Mouse (Mus musculus) forebrain, embryonic 15.5 days (tissue): Measurements from ENCODE around the gene Pmepa1. TPM values are rescaled to one million over a fixed set of nuclear protein-coding genes. Genes with fewer than 3 reads are reported as not detected.

Experiments used
- ATAC-seq: fragments of 200-750 bp; cut with Nextera tagmentation; replicated peaks from 2 replicates; pipeline ENCODE4 v1.8.0; 2017; ENCODE audit warnings: mild to moderate bottlenecking, moderate TSS enrichment, moderate library complexity
- H3K27ac ChIP-seq: fragments of 300-500 bp; sonication (generic); replicated peaks from 2 replicates; pipeline ENCODE4 v1.5.1; 2015; ENCODE audit warnings: mild to moderate bottlenecking, inconsistent platforms
- H3K27me3 ChIP-seq: fragments of 300-500 bp; sonication (generic); 2 replicates; pipeline ENCODE4 v1.6.1; 2015; ENCODE audit warnings: inconsistent platforms
- H3K36me3 ChIP-seq: fragments of 300-500 bp; sonication (generic); 2 replicates; pipeline ENCODE4 v1.6.1; 2015; ENCODE audit warnings: mild to moderate bottlenecking, inconsistent platforms
- H3K4me1 ChIP-seq: fragments of 300-500 bp; sonication (generic); 2 replicates; pipeline ENCODE4 v1.6.1; 2015; ENCODE audit warnings: inconsistent platforms
- H3K4me2 ChIP-seq: fragments of 300-500 bp; sonication (generic); replicated peaks from 2 replicates; pipeline ENCODE4 v1.6.1; 2015; ENCODE audit warnings: mild to moderate bottlenecking, inconsistent platforms
- H3K4me3 ChIP-seq: fragments of 300-500 bp; sonication (generic); 2 replicates; pipeline ENCODE4 v1.5.1; 2015; ENCODE audit warnings: mild to moderate bottlenecking, inconsistent platforms
- H3K9ac ChIP-seq: fragments of 300-500 bp; sonication (generic); replicated peaks from 2 replicates; pipeline ENCODE4 v1.6.1; 2015; ENCODE audit warnings: mild to moderate bottlenecking, inconsistent platforms
- H3K9me3 ChIP-seq: fragments of 300-500 bp; sonication (generic); 2 replicates; pipeline ENCODE4 v1.6.1; 2016; ENCODE audit warnings: inconsistent platforms
- WGBS: fragments of 180-500 bp; shearing (Covaris S2); methylation state at CpG from one replicate; pipeline ENCODE4 v1.1.7; 2015; ENCODE audit warnings: mixed read lengths; 5-methylcytosine and 5-hydroxymethylcytosine counted together
- polyA plus RNA-seq: library from polyadenylated mRNA; unstranded; fragments of >200 nt; fragmentation: Nextera tagmentation; extraction: Ambion mirVana; gene quantifications from 2 replicates; pipeline ENCODE4 v1.2.1, GENCODE M21; 2015

The Pmepa1 gene
- polyA plus RNA-seq, 1 experiment from 2014 or later, result 6.8 TPM

GRCm38 (mm10) chr2:173263636-173264330, 12.6 kb downstream of the Pmepa1 start:
- H3K36me3 ChIP-seq, result no peaks in the 10 kb centered on the region
- no peak overlapping the region for H3K27ac ChIP-seq
- no peak overlapping the region for H3K4me2 ChIP-seq
- 69% methylated on average over 11 of the region's 11 CpGs for WGBS
- no peaks in the 10 kb centered on the region for H3K9me3 ChIP-seq
- H3K4me3 ChIP-seq, result no peak overlapping the region
- H3K4me1 ChIP-seq, result peaks cover 77% of the 10 kb centered on the region
- H3K9ac ChIP-seq, result no peak overlapping the region
- no peak; the same call in 1 of the 2 replicates for ATAC-seq
- no peaks in the 10 kb centered on the region for H3K27me3 ChIP-seq

- no peaks in the 10 kb centered on the region for H3K9me3 ChIP-seq
- no peak for ATAC-seq
- H3K4me3 ChIP-seq, result no peak overlapping the region
- 70% methylated on average over 10 of the region's 10 CpGs for WGBS
- no peaks in the 10 kb centered on the region for H3K27me3 ChIP-seq
- peaks cover 92% of the 10 kb centered on the region for H3K4me1 ChIP-seq
- no peaks in the 10 kb centered on the region for H3K36me3 ChIP-seq
- no peak overlapping the region for H3K9ac ChIP-seq
- H3K27ac ChIP-seq, result 0 out of 2 replicates have a peak overlapping the region, but pooled peaks have one; percentile 1
- no peak overlapping the region for H3K4me2 ChIP-seq
Observed at GRCm38 (mm10) chr2:173261497-173261896, 14.8 kb downstream of the Pmepa1 start.

GRCm38 (mm10) chr2:173258459-173259091, 17.8 kb downstream of the Pmepa1 start:
- ATAC-seq, result no peak
- H3K9me3 ChIP-seq, result no peaks in the 10 kb centered on the region
- no peaks in the 10 kb centered on the region for H3K27me3 ChIP-seq
- H3K4me1 ChIP-seq, result peaks cover 93% of the 10 kb centered on the region
- H3K4me3 ChIP-seq, result no peak overlapping the region
- H3K36me3 ChIP-seq, result no peaks in the 10 kb centered on the region
- 37% methylated on average over 9 of the region's 9 CpGs for WGBS
- H3K9ac ChIP-seq, result no peak overlapping the region
- H3K4me2 ChIP-seq, result no peak overlapping the region
- H3K27ac ChIP-seq, result peak overlapping the region; percentile 78

- Histone ChIP-seq H3K36me3 (no peaks in the 10 kb centered on the region), H3K9me3 (no peaks in the 10 kb centered on the region), H3K4me1 (peaks cover 97% of the 10 kb centered on the region), H3K4me3 (no peak overlapping the region), H3K27ac (peak overlapping the region; percentile 78), H3K9ac (no peak overlapping the region), H3K27me3 (no peaks in the 10 kb centered on the region), H3K4me2 (no peak overlapping the region)
- WGBS, result 10% methylated on average over 7 of the region's 7 CpGs
- peak; percentile 83 for ATAC-seq
Observed at GRCm38 (mm10) chr2:173257610-173258009, 18.7 kb downstream of the Pmepa1 start.

- Histone ChIP-seq H3K4me1 (peaks cover 98% of the 10 kb centered on the region), H3K27me3 (no peaks in the 10 kb centered on the region), H3K9me3 (no peaks in the 10 kb centered on the region), H3K4me3 (no peak overlapping the region), H3K27ac (peak overlapping the region; percentile 78; the same call in 1 of the 2 replicates), H3K9ac (no peak overlapping the region), H3K36me3 (no peaks in the 10 kb centered on the region), H3K4me2 (no peak overlapping the region)
- no peak for ATAC-seq
- 78% methylated on average over 4 of the region's 4 CpGs for WGBS
Observed at GRCm38 (mm10) chr2:173256552-173256949, 19.8 kb downstream of the Pmepa1 start.

GRCm38 (mm10) chr2:173255810-173256551, 20.4 kb downstream of the Pmepa1 start:
- no peak for ATAC-seq
- WGBS, result 64% methylated on average over 7 of the region's 7 CpGs
- H3K9me3 ChIP-seq, result no peaks in the 10 kb centered on the region
- no peaks in the 10 kb centered on the region for H3K27me3 ChIP-seq
- H3K36me3 ChIP-seq, result no peaks in the 10 kb centered on the region
- H3K27ac ChIP-seq, result peak overlapping the region; percentile 78; the same call in 1 of the 2 replicates
- peaks cover 98% of the 10 kb centered on the region for H3K4me1 ChIP-seq
- no peak overlapping the region for H3K4me3 ChIP-seq
- H3K9ac ChIP-seq, result no peak overlapping the region
- no peak overlapping the region for H3K4me2 ChIP-seq

- peak overlapping the region; percentile 32 for H3K4me2 ChIP-seq
- no peaks in the 10 kb centered on the region for H3K36me3 ChIP-seq
- H3K9ac ChIP-seq, result peak overlapping the region; percentile 30
- peaks cover 98% of the 10 kb centered on the region for H3K4me1 ChIP-seq
- ATAC-seq, result 0 out of 2 replicates have a peak, but pooled peaks have one; percentile 1
- 8% methylated on average over 26 of the region's 26 CpGs for WGBS
- H3K27me3 ChIP-seq, result no peaks in the 10 kb centered on the region
- H3K27ac ChIP-seq, result peak overlapping the region; percentile 81
- no peak overlapping the region for H3K4me3 ChIP-seq
- H3K9me3 ChIP-seq, result no peaks in the 10 kb centered on the region
Observed at GRCm38 (mm10) chr2:173253761-173254662, 22.3 kb downstream of the Pmepa1 start.

GRCm38 (mm10) chr2:173251675-173252074, 24.7 kb downstream of the Pmepa1 start:
- H3K4me2 ChIP-seq, result no peak overlapping the region
- H3K27ac ChIP-seq, result peak overlapping the region; percentile 20; the same call in 1 of the 2 replicates
- peaks cover 85% of the 10 kb centered on the region for H3K4me1 ChIP-seq
- 39% methylated on average over 9 of the region's 9 CpGs for whole genome bisulfite sequencing
- H3K27me3 ChIP-seq, result no peaks in the 10 kb centered on the region
- H3K36me3 ChIP-seq, result no peaks in the 10 kb centered on the region
- H3K9ac ChIP-seq, result no peak overlapping the region
- ATAC-seq, result no peak
- no peaks in the 10 kb centered on the region for H3K9me3 ChIP-seq
- no peak overlapping the region for H3K4me3 ChIP-seq

GRCm38 (mm10) chr2:173251133-173251532, 25.2 kb downstream of the Pmepa1 start:
- Histone ChIP-seq H3K36me3 (no peaks in the 10 kb centered on the region), H3K27me3 (no peaks in the 10 kb centered on the region), H3K4me3 (no peak overlapping the region), H3K9me3 (no peaks in the 10 kb centered on the region), H3K4me1 (peaks cover 84% of the 10 kb centered on the region), H3K4me2 (no peak overlapping the region), H3K9ac (no peak overlapping the region), H3K27ac (peak overlapping the region; percentile 20; the same call in 1 of the 2 replicates)
- 52% methylated on average over 7 of the region's 7 CpGs for WGBS
- ATAC-seq, result no peak

GRCm38 (mm10) chr2:173250411-173250810, 25.9 kb downstream of the Pmepa1 start:
- Histone ChIP-seq H3K4me3 (no peak overlapping the region), H3K9ac (no peak overlapping the region), H3K9me3 (no peaks in the 10 kb centered on the region), H3K27ac (peak overlapping the region; percentile 55; the same call in 1 of the 2 replicates), H3K4me2 (no peak overlapping the region), H3K4me1 (peaks cover 84% of the 10 kb centered on the region), H3K36me3 (no peaks in the 10 kb centered on the region), H3K27me3 (no peaks in the 10 kb centered on the region)
- WGBS, result 19% methylated on average over 2 of the region's 2 CpGs
- ATAC-seq, result no peak

- Histone ChIP-seq H3K9ac (no peak overlapping the region), H3K27me3 (no peaks in the 10 kb centered on the region), H3K9me3 (no peaks in the 10 kb centered on the region), H3K4me1 (peaks cover 83% of the 10 kb centered on the region), H3K36me3 (no peaks in the 10 kb centered on the region), H3K27ac (peak overlapping the region; percentile 55; the same call in 1 of the 2 replicates), H3K4me2 (no peak overlapping the region), H3K4me3 (no peak overlapping the region)
- ATAC-seq, result no peak
- WGBS, result 69% methylated on average over 8 of the region's 8 CpGs
Observed at GRCm38 (mm10) chr2:173249965-173250364, 26.4 kb downstream of the Pmepa1 start.
